8 mouse cellular contexts compared by ENCODE assay signal in the genomic region with DNA sequence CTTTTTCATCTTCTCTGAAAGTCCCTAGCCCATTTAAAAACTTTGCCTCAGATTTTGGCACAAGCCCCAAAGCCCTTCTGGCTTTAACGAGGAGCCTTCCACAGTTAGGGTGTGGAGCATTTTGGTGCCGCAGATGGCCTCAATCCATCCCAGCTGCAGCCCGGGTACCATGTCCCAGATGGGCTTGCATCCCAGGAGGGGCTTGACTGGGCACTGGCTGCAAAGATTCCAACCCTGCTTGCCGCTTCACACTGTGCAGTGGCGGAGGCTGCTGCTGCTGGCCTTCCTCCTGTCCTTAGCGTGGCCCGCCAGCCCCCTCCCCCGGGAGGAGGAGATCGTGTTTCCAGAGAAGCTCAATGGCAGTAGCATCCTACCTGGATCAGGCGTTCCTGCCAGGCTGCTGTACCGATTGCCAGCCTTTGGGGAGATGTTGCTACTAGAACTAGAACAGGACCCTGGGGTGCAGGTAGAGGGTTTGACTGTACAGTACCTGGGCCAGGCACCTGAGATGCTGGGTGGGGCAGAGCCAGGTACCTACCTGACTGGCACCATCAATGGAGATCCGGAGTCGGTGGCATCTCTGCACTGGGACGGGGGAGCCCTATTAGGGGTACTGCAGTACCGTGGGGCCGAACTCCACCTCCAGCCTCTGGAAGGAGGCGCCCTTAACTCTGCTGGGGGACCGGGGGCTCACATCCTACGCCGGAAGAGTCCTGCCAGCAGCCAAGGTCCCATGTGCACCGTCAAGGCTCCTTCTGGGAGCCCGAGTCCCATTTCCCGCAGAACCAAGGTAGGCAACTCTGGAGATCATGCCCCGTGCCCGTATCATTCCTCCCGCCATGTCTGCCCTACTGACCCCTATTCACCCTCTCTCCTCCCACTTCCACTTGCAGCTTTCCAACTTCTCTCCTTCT. TPM values are rescaled to one million over a fixed set of nuclear protein-coding genes. Genes with fewer than 3 reads are reported as not detected.
DNase-seq lines count a peak whose midpoint lies in the region; ATAC-seq lines count a peak whose summit lies in the region.

TSS of gene Ndufs2 (minus strand) at position 709 of the 914 bp plus-strand sequence.

- no peak for DNase-seq in kidney, adult 9 months
- peak; percentile 54 for DNase-seq in MN1 (ENCODE audit: low spot score)
- no peak for DNase-seq in forebrain, embryonic 10.5 days (ENCODE audit: extremely low spot score, low spot score)
- DNase-seq in heart, postnatal 14 days: peak; percentile 42 to 44
- peak; percentile 58 for DNase-seq in limb, embryonic 11.5 days (ENCODE audit: low spot score)
- peak; percentile 30 for DNase-seq in neural tube, embryonic 11.5 days (ENCODE audit: low spot score)
- DNase-seq in spleen, adult 12 weeks (ENCODE audit: low spot score): no peak

- peak within 1 kb of the TSS; percentile 66 for H3K4me2 ChIP-seq in kidney, embryonic 14.5 days (replicated peaks; ENCODE audit: low read depth, low read length)
- H3K4me2 ChIP-seq in limb, embryonic 11.5 days (ENCODE audit: low read depth, severe bottlenecking): peak within 1 kb of the TSS; percentile 66
- peak within 1 kb of the TSS; percentile 50 for H3K4me2 ChIP-seq in neural tube, embryonic 11.5 days (ENCODE audit: low read depth)

- ATAC-seq in kidney, embryonic 14.5 days (ENCODE audit: low FRiP score, low TSS enrichment): 0 out of 2 replicates have a peak, but pooled peaks have one; percentile 5
- no peak for ATAC-seq in limb, embryonic 11.5 days (ENCODE audit: insufficient number of reproducible peaks, low FRiP score, low TSS enrichment, low read depth)
- ATAC-seq in neural tube, embryonic 11.5 days (ENCODE audit: insufficient read depth, low FRiP score, low TSS enrichment): no peak

- intact Hi-C loops in heart, postnatal 14 days (cut with DNase I): no loop called here

- peak within 1 kb of the TSS; percentile 41 for H3K4me3 ChIP-seq in kidney, embryonic 14.5 days (ENCODE audit: low read length)
- peak within 1 kb of the TSS; percentile 53 for H3K4me3 ChIP-seq in forebrain, embryonic 10.5 days
- peak within 1 kb of the TSS; percentile 24 for H3K4me3 ChIP-seq in limb, embryonic 11.5 days (ENCODE audit: low read depth, low read length)
- peak within 1 kb of the TSS; percentile 22 for H3K4me3 ChIP-seq in neural tube, embryonic 11.5 days (ENCODE audit: low read depth, low read length)

- peak within 1 kb of the TSS; percentile 89 for H3K27ac ChIP-seq in kidney, embryonic 14.5 days (ENCODE audit: low read depth, low read length)
- H3K27ac ChIP-seq in forebrain, embryonic 10.5 days: peak within 1 kb of the TSS; percentile 87
- peak within 1 kb of the TSS; percentile 83 for H3K27ac ChIP-seq in limb, embryonic 11.5 days (replicated peaks; ENCODE audit: low read depth, low read length)
- peak within 1 kb of the TSS; percentile 44; the same call in 1 of the 2 replicates for H3K27ac ChIP-seq in neural tube, embryonic 11.5 days (ENCODE audit: low read depth, low read length)

- WGBS in kidney, embryonic 14.5 days: 7% methylated on average over 26 of the region's 26 CpGs
- WGBS in forebrain, embryonic 10.5 days: 12% methylated on average over 26 of the region's 26 CpGs
- 11% methylated on average over 26 of the region's 26 CpGs for WGBS in limb, embryonic 11.5 days
- 15% methylated on average over 26 of the region's 26 CpGs for WGBS in neural tube, embryonic 11.5 days

- H3K36me3 ChIP-seq in kidney, embryonic 14.5 days (ENCODE audit: control insufficient read depth, insufficient read depth, low read length): peaks cover 6% of the 10 kb centered on the region
- H3K36me3 ChIP-seq in forebrain, embryonic 10.5 days (replicated peaks): peaks cover 29% of the 10 kb centered on the region
- peaks cover 3% of the 10 kb centered on the region for H3K36me3 ChIP-seq in limb, embryonic 11.5 days (ENCODE audit: control insufficient read depth, insufficient read depth, low read length)
- no peaks in the 10 kb centered on the region for H3K36me3 ChIP-seq in neural tube, embryonic 11.5 days (ENCODE audit: control insufficient read depth, insufficient read depth, low read length)

- peaks cover 35% of the 10 kb centered on the region for H3K4me1 ChIP-seq in kidney, embryonic 14.5 days (ENCODE audit: control insufficient read depth, insufficient read depth, low read length)
- peaks cover 70% of the 10 kb centered on the region for H3K4me1 ChIP-seq in forebrain, embryonic 10.5 days
- H3K4me1 ChIP-seq in limb, embryonic 11.5 days (ENCODE audit: control insufficient read depth, insufficient read depth, low read length): peaks cover 32% of the 10 kb centered on the region
- H3K4me1 ChIP-seq in neural tube, embryonic 11.5 days (ENCODE audit: control insufficient read depth, insufficient read depth, low read length): peaks cover 36% of the 10 kb centered on the region

- H3K27me3 ChIP-seq in kidney, embryonic 14.5 days (ENCODE audit: control insufficient read depth, insufficient read depth, low read length): no peaks in the 10 kb centered on the region
- H3K27me3 ChIP-seq in forebrain, embryonic 10.5 days (ENCODE audit: poor library complexity, severe bottlenecking): peaks cover 14% of the 10 kb centered on the region
- no peaks in the 10 kb centered on the region for H3K27me3 ChIP-seq in limb, embryonic 11.5 days (ENCODE audit: control insufficient read depth, insufficient read depth, low read length)
- H3K27me3 ChIP-seq in neural tube, embryonic 11.5 days (ENCODE audit: control insufficient read depth, insufficient read depth, low read length): no peaks in the 10 kb centered on the region

- no peaks in the 10 kb centered on the region for H3K9me3 ChIP-seq in kidney, embryonic 14.5 days (ENCODE audit: control insufficient read depth, low read length)
- H3K9me3 ChIP-seq in forebrain, embryonic 10.5 days: no peaks in the 10 kb centered on the region
- no peaks in the 10 kb centered on the region for H3K9me3 ChIP-seq in limb, embryonic 11.5 days (ENCODE audit: control insufficient read depth, low read length)
- no peaks in the 10 kb centered on the region for H3K9me3 ChIP-seq in neural tube, embryonic 11.5 days (ENCODE audit: control insufficient read depth, low read length)

- peak within 1 kb of the TSS; percentile 54 for H3K9ac ChIP-seq in kidney, embryonic 14.5 days (ENCODE audit: low read depth, low read length)
- H3K9ac ChIP-seq in limb, embryonic 11.5 days (ENCODE audit: low read length): peak within 1 kb of the TSS; percentile 61
- H3K9ac ChIP-seq in neural tube, embryonic 11.5 days (ENCODE audit: low read length): peak within 1 kb of the TSS; percentile 44

RNA-seq across cellular contexts. Expression of gene Ndufs2, which starts in this region (rescaled TPM):
- 229 and 293 TPM in 2 replicates for polyA plus RNA-seq in kidney, embryonic 14.5 days (2014; fragmentation: Nextera tagmentation; extraction: Ambion mirVana)
- 270 and 274 TPM in 2 replicates for polyA plus RNA-seq in forebrain, embryonic 10.5 days (2016; fragmentation: Nextera tagmentation; extraction: Ambion mirVana)
- total RNA-seq in heart, postnatal 14 days (2021): 1,000 to 10,000 TPM; 1,236 to 1,272 TPM
- 260 and 264 TPM in 2 replicates for polyA plus RNA-seq in limb, embryonic 11.5 days (2014; fragmentation: Nextera tagmentation; extraction: Ambion mirVana)
- 242 and 286 TPM in 2 replicates for polyA plus RNA-seq in neural tube, embryonic 11.5 days (2014; fragmentation: Nextera tagmentation; extraction: Ambion mirVana)

Comparison
In these comparisons a context has a peak if more than half of its experiments do, and no peak if none do; other contexts are left out.
1. DNase-seq: peak in MN1 (single experiment), heart, postnatal 14 days (2 of 2), limb, embryonic 11.5 days (single experiment) and neural tube, embryonic 11.5 days (single experiment); none in kidney, adult 9 months (single experiment), forebrain, embryonic 10.5 days (single experiment) and spleen, adult 12 weeks (single experiment).
2. Peak in every context shown above with its lines, with median percentiles within 50 percentile points of each other: H3K27ac ChIP-seq, H3K4me2 ChIP-seq, H3K4me3 ChIP-seq and H3K9ac ChIP-seq.